Mouse (Mus musculus): ENCODE results near the gene Eva1c.

DNA sequence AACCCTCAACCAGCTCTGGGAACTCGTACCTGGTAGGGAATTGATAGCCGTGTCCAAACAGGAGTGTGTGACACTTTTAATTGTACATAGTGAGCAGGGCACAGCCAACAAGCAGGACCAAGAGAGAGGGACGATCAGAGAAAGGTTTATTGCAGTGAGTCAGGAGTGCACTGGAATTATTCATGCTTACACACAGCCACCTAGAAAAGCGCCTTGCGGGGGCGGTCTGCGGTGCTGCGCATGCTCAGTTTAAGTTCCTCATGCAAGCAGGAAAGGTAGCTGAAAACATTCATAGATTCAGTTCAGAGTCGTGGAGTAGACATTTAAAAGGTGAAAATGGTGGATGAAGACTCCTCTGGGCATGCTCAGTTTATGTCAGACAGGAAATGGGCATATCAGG lies 64.2 kb downstream of the Eva1c start:
- TF ChIP-seq GATA1 (IDR thresholded peaks at IDR 0.05; ENCODE audit: borderline replicate concordance, low read length) (no peak), CTCF (IDR thresholded peaks at IDR 0.05; ENCODE audit: low read depth, low read length) (no peak), TAL1 (conservative IDR thresholded peaks at IDR 0.05; ENCODE audit: low read depth, low read length) (no peak), POLR2AphosphoS5 (IDR thresholded peaks at IDR 0.05; ENCODE audit: insufficient replicate concordance, low read depth, low read length) (no peak)
